Comparison of ENCODE assay signal across 10 mouse cellular contexts in the genomic region with DNA sequence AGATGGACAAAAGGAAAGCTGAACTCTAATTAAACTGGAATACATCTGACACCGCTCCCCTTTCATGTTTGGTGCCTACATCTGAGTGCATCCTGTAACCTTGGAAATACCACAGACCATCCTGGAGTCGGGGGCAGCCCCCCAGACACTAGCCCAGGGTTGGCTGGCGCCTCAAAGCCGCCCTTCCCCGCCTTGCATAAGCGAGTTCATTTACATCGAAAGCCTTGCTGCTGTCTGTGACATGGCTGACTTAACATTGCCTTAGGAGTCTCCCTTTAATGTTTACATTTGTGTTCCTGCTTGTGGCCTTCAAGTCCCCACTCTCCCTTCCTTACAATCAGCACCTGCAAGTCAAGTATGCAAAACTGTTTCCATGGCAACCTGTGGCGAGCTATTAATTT.
A peak's percentile ranks its signal among the peaks of the same experiment; 100 is the strongest.
DNase-seq lines count a peak whose midpoint lies in the region; ATAC-seq and TF ChIP-seq lines count a peak whose summit lies in the region.
"Had no signal": no experiment of that assay in that cellular context is flagged by ENCODE, and none has a peak within 500 bp of the region (broad histone marks: within the 10 kb centered on the region; RNA-seq: fewer than 3 reads in every experiment).

No protein-coding gene starts in this region.

- peaks cover 18% of the 10 kb centered on the region; the same call in 1 of the 2 replicates for H3K4me1 ChIP-seq in hindbrain, postnatal 0 days (ENCODE audit: insufficient read depth, low read length)
- H3K4me1 ChIP-seq in hindbrain, embryonic 14.5 days (replicated peaks; ENCODE audit: control insufficient read depth, insufficient read depth, low read length): peaks cover 26% of the 10 kb centered on the region
- peaks cover 23% of the 10 kb centered on the region for H3K4me1 ChIP-seq in limb, embryonic 11.5 days (ENCODE audit: control insufficient read depth, insufficient read depth, low read length)

- ATAC-seq in hindbrain, postnatal 0 days: no peak
- no peak for ATAC-seq in hindbrain, embryonic 14.5 days (ENCODE audit: low FRiP score)
- ATAC-seq in limb, embryonic 11.5 days (ENCODE audit: insufficient number of reproducible peaks, low FRiP score, low TSS enrichment, low read depth): no peak
- ATAC-seq in megakaryocyte, adult 5-6 weeks (ENCODE audit: poor library complexity, severe bottlenecking): no peak

- DNase-seq in hindbrain, postnatal 0 days (ENCODE audit: low spot score): peak; percentile 41
- DNase-seq in hindbrain, embryonic 14.5 days (ENCODE audit: low spot score): no peak
- DNase-seq in 416B (ENCODE audit: low read depth) (peak; percentile 36), ZHBTc4 (ENCODE audit: low read depth, low spot score) (peak; percentile 15)
- no peak for DNase-seq in limb, embryonic 11.5 days (ENCODE audit: low spot score)
- no peak for DNase-seq in cerebellum, postnatal 4 days (ENCODE audit: low spot score in 2 of 2)
- no peak for DNase-seq in thymus, postnatal 36 days
- DNase-seq: cerebellum, adult 11-12 months; heart, postnatal 14 days had no signal

- H3K4me3 ChIP-seq in hindbrain, postnatal 0 days (ENCODE audit: low read length): no peak overlapping the region
- no peak overlapping the region for H3K4me3 ChIP-seq in hindbrain, embryonic 14.5 days (replicated peaks; ENCODE audit: low read length)
- no peak overlapping the region for H3K4me3 ChIP-seq in limb, embryonic 11.5 days (ENCODE audit: low read depth, low read length)

- no peak overlapping the region for H3K4me2 ChIP-seq in hindbrain, postnatal 0 days (ENCODE audit: low read depth, low read length)
- no peak overlapping the region for H3K4me2 ChIP-seq in hindbrain, embryonic 14.5 days (replicated peaks)
- no peak overlapping the region for H3K4me2 ChIP-seq in limb, embryonic 11.5 days (ENCODE audit: low read depth, severe bottlenecking)

- H3K9me3 ChIP-seq in hindbrain, postnatal 0 days (ENCODE audit: low read length): no peaks in the 10 kb centered on the region
- H3K9me3 ChIP-seq in hindbrain, embryonic 14.5 days (ENCODE audit: control insufficient read depth, low read length): no peaks in the 10 kb centered on the region
- H3K9me3 ChIP-seq in limb, embryonic 11.5 days (ENCODE audit: control insufficient read depth, low read length): no peaks in the 10 kb centered on the region

- H3K27me3 ChIP-seq in hindbrain, postnatal 0 days (ENCODE audit: insufficient read depth, low read length): no peaks in the 10 kb centered on the region
- H3K27me3 ChIP-seq in hindbrain, embryonic 14.5 days (ENCODE audit: control insufficient read depth, insufficient read depth, low read length): no peaks in the 10 kb centered on the region
- no peaks in the 10 kb centered on the region for H3K27me3 ChIP-seq in limb, embryonic 11.5 days (ENCODE audit: control insufficient read depth, insufficient read depth, low read length)

- WGBS in hindbrain, postnatal 0 days: 12% methylated on average over 8 of the region's 8 CpGs
- WGBS in hindbrain, embryonic 14.5 days: 8% methylated on average over 8 of the region's 8 CpGs
- 16% methylated on average over 8 of the region's 8 CpGs for WGBS in limb, embryonic 11.5 days

- H3K9ac ChIP-seq in hindbrain, postnatal 0 days (replicated peaks; ENCODE audit: low read length): no peak overlapping the region
- H3K9ac ChIP-seq in hindbrain, embryonic 14.5 days: no peak overlapping the region
- no peak overlapping the region for H3K9ac ChIP-seq in limb, embryonic 11.5 days (ENCODE audit: low read length)

- no peak for TF ChIP-seq CTCF in hindbrain, postnatal 0 days (IDR thresholded peaks at IDR 0.05; ENCODE audit: low read depth)

- H3K36me3 ChIP-seq in hindbrain, postnatal 0 days (ENCODE audit: insufficient read depth, low read length): no peaks in the 10 kb centered on the region
- H3K36me3 ChIP-seq in hindbrain, embryonic 14.5 days (replicated peaks; ENCODE audit: control insufficient read depth, insufficient read depth): no peaks in the 10 kb centered on the region
- H3K36me3 ChIP-seq in limb, embryonic 11.5 days (ENCODE audit: control insufficient read depth, insufficient read depth, low read length): peaks cover 2% of the 10 kb centered on the region; the same call in 1 of the 2 replicates

- no peak overlapping the region for H3K27ac ChIP-seq in hindbrain, postnatal 0 days
- no peak overlapping the region for H3K27ac ChIP-seq in hindbrain, embryonic 14.5 days
- H3K27ac ChIP-seq in limb, embryonic 11.5 days (replicated peaks; ENCODE audit: low read depth, low read length): 0 out of 2 replicates have a peak overlapping the region, but pooled peaks have one; percentile 18

Comparison
In these comparisons a context has a peak if more than half of its experiments do, and no peak if none do; other contexts are left out.
1. DNase-seq: peak in hindbrain, postnatal 0 days (single experiment), 416B (single experiment) and ZHBTc4 (single experiment); none in hindbrain, embryonic 14.5 days (single experiment), limb, embryonic 11.5 days (single experiment), cerebellum, postnatal 4 days (0 of 2) and thymus, postnatal 36 days (0 of 2).